Mouse (Mus musculus): Measurements from ENCODE around the gene Olfr549. TPM values are rescaled to one million over a fixed set of nuclear protein-coding genes. Genes with fewer than 3 reads are reported as not detected.

The Olfr549 gene
- total RNA-seq, 1 experiment from 2014 or later, result not detected

DNA sequence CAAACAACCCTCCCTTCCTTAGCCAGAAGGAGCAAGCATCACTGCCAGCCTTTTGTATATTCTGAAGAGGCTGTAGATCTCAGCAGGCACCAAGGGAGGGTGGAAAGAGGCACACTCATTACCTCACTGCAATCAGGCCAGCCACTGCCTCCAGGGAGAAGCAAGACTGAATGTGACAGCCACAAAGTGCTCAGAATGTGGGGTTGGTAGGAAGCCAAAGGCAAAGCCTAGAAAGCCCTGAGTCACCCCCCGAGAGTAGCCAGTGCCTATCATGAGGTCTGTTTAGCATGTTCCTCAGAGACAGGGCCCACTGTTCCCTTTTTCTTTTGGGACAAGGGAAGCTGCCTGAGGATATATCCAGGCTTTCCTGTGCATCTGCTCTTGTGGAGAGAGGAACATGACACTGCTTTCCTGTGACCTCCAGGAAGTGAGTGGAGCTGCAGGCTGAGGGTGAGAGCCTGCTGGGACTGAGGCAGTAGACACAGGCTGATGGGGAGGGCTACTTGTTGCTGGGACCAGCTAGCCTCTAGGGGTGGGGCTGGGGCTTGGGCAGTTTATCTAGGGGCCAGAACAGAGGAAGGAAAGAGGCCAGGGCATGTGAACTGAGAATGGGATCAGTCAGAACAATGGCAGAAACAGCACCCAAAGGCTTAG, 47.8 kb downstream of the Olfr549 start, which contains the start of gene Olfr552:
TSS of gene Olfr552 (plus strand) at position 393 of the 654 bp plus-strand sequence.
- no peak for DNase-seq

Other genes with a start within 250 kb of the Olfr549 start
- 28.2 and 36.0 TPM in 2 replicates for gene Rrm1, start 108.2 kb upstream of the Olfr549 start, total RNA-seq (2021)
- gene Olfr543, start 68.2 kb upstream of the Olfr549 start, total RNA-seq (2021), result not detected in 2 replicates
- gene Olfr544, start 61.6 kb upstream of the Olfr549 start, total RNA-seq (2021), result not detected in 2 replicates
- not detected in 2 replicates for gene Olfr545, start 50.3 kb upstream of the Olfr549 start, total RNA-seq (2021)
- not detected in 2 replicates for gene Olfr547, start 15.1 kb upstream of the Olfr549 start, total RNA-seq (2021)
- not detected in 2 replicates for gene Olfr548-ps1, start 9.0 kb upstream of the Olfr549 start, total RNA-seq (2021)
- gene Trim21, start 15.6 kb downstream of the Olfr549 start, total RNA-seq (2021), result 11.6 and 17.7 TPM in 2 replicates
- gene Olfr550, start 21.6 kb downstream of the Olfr549 start, total RNA-seq (2021), result not detected in 2 replicates
- gene Olfr551, start 42.0 kb downstream of the Olfr549 start, total RNA-seq (2021), result not detected in 2 replicates
- 0.19 TPM in 1 of 2 replicates, not detected in the other for gene Olfr552, start 47.9 kb downstream of the Olfr549 start, total RNA-seq (2021)
- gene Olfr553, start 68.3 kb downstream of the Olfr549 start, total RNA-seq (2021), result not detected in 2 replicates
- not detected in 2 replicates for gene Olfr554, start 88.6 kb downstream of the Olfr549 start, total RNA-seq (2021)
- gene Olfr555, start 109.0 kb downstream of the Olfr549 start, total RNA-seq (2021), result not detected in 2 replicates
- not detected in 2 replicates for gene Olfr556, start 115.0 kb downstream of the Olfr549 start, total RNA-seq (2021)
- 13.9 and 17.4 TPM in 2 replicates for gene Trim68, start 137.5 kb downstream of the Olfr549 start, total RNA-seq (2021)
- gene Olfr557, start 146.0 kb downstream of the Olfr549 start, total RNA-seq (2021), result not detected in 2 replicates
- gene Olfr558, start 152.3 kb downstream of the Olfr549 start, total RNA-seq (2021), result 0.36 and 0.38 TPM in 2 replicates
- not detected in 2 replicates for gene Olfr33, start 169.2 kb downstream of the Olfr549 start, total RNA-seq (2021)
- not detected in 2 replicates for gene Olfr559, start 177.6 kb downstream of the Olfr549 start, total RNA-seq (2021)
- not detected in 2 replicates for gene Olfr560, start 209.5 kb downstream of the Olfr549 start, total RNA-seq (2021)
- 0.24 and 0.43 TPM in 2 replicates for gene Olfr78, start 209.6 kb downstream of the Olfr549 start, total RNA-seq (2021)
- not detected in 2 replicates for gene Olfr561, start 221.4 kb downstream of the Olfr549 start, total RNA-seq (2021)